Mouse (Mus musculus): ENCODE results near the gene Polr3gl. TPM values are rescaled to one million over a fixed set of nuclear protein-coding genes. Genes with fewer than 3 reads are reported as not detected.

Gene Polr3gl
- polyA plus RNA-seq, 1 experiment = 7.5 TPM

DNA sequence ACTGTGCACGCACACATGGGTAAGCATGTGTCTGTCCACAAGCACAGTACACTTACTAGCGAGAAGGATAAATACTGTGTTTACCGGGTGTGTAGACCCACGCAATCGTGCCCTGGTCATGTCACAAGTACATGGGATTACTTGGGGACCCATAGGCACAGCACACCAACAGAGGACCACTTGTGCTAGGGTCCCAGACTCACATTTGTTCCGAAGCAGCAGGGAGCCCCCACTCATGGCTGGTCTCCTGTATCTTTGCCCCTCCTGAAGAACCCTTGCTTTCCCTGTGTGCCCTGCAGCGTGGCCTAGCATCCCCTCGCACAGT is 5.0 kb upstream of the Polr3gl start:
- DNase-seq (ENCODE audit: low read depth, low spot score) = no peak
- whole genome bisulfite sequencing = 59% methylated on average over 8 of the region's 8 CpGs

DNA sequence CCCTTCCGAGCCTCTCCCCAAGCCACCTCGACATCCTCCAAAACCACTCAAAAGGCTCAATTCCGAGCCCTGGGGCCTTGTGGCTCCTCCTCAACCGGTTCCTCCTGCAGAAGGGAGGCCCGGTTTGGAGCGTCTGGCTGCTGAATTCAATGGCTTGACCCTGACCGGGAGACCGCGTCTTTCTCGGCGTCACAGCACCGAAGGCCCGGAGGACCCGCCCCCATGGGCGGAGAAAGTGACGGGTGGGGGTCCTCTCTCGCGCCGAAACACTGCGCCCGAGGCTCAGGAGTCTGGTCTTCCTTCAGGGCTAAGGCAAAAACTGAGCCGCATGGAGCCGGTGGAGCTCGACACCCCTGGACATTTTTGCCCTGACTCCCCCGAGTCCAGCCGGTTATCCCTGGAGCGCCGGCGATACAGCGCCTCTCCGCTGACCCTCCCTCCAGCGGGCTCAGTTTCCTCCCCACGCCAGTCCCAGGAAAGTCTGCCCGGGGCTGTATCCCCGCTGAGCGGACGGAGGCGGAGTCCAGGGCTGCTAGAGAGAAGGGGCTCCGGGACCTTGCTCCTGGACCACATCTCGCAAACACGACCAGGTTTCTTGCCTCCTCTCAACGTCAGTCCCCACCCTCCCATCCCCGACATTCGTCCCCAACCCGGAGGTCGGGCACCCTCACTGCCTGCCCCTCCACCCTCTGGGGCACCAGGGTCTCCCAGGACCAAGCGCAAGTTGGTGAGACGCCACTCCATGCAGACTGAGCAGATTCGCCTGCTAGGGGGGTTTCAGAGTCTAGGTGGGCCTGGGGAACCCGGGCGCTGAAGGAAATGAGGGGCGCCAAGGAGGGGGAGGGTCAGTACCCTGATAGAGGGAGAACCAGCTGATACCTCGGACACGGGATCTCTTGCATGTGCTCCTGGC is 4.4 kb upstream of the Polr3gl start:
- 6% methylated on average over 54 of the region's 54 CpGs for WGBS
- no peak for DNase-seq (ENCODE audit: low read depth, low spot score)

DNA sequence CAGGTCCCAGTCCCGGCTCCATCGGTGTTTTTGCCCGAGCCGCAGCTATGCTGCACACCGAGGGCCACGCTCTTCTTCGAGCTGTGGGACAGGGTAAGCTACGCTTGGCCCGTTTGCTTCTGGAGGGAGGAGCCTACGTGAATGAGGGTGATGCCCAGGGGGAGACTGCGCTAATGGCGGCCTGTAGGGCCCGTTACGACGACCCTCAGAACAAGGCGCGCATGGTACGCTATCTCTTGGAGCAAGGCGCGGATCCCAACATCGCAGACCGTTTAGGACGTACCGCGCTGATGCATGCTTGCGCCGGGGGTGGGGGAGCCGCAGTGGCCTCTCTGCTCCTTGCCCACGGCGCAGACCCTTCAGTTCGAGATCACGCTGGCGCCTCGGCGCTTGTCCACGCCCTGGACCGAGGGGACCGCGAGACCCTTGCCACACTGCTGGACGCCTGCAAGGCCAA is 3.5 kb upstream of the Polr3gl start:
- no peak for DNase-seq (ENCODE audit: low read depth, low spot score)
- under 1% methylated on average over 40 of the region's 40 CpGs for WGBS

DNA sequence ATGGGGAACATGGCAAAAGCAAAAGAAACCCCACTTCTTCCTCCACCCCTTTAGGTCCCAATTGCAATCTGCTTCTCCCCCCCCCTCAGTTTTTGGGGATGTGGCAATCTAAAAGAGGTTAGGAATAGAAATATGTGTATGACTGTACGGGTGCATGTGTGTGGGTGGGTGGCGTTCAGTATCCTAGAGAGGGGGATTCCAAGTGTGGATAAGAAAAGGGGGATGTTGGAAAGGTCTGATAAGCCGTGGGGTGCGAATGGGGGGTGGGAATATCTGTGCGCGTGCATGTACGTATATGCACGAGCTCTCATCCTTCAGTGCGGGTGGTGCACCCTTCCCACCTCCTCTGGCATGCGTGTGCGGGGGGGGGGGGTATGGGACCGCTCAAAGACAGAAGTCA is 2.9 kb upstream of the Polr3gl start:
- WGBS = 3% methylated on average over 10 of the region's 12 CpGs
- no peak for DNase-seq (ENCODE audit: low read depth, low spot score)

DNA sequence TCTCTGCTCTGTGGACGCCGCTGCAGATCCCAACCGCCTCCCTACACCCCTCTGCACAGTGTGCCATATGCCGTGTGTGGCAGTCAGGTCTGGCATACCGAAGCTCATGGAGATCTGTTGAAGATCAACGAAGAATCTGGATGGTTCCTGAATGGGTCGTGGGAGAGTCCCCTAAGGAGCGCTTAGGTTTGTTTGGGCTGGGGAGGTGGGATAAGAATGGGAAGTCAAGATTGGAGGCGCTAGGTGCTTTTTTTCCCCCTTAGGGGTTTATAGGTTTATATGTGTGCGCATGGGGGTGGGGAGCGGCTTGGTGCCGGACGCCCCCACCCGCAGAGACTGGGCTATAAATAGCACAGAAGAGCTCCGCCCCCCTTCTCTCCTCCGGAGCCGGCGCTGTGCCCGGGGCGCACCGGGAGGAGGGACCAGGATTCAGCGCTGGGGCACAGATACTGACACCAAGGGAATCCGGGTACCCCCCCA is 2.3 kb upstream of the Polr3gl start, which contains the start of gene Ankrd34a:
Gene Ankrd34a (plus strand): TSS at position 409 of the 480 bp plus-strand sequence.
- DNase-seq (ENCODE audit: low read depth, low spot score) = no peak
- WGBS = 3% methylated on average over 23 of the region's 23 CpGs

DNA sequence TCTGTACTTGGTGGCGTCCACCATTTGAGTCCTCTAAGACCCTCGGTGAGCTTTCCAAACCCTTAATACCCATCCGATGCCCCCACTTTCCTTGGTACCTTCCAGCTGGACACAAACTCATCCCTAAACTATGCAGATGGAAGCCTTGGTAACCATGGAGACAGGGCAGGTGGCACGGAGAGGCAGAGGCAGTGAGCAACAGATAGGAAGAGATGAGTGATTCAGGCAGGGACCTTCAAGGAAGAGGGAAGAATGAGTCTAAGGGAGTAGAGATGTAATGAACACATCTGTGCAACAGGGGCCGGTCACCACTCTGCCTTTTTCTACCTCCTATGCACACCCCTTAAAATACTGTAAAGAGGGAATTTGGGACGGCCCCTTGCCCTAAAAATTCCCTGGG is 1.7 kb upstream of the Polr3gl start:
- no peak for DNase-seq (ENCODE audit: low read depth, low spot score)
- 36% methylated on average over 6 of the region's 6 CpGs for WGBS

DNA sequence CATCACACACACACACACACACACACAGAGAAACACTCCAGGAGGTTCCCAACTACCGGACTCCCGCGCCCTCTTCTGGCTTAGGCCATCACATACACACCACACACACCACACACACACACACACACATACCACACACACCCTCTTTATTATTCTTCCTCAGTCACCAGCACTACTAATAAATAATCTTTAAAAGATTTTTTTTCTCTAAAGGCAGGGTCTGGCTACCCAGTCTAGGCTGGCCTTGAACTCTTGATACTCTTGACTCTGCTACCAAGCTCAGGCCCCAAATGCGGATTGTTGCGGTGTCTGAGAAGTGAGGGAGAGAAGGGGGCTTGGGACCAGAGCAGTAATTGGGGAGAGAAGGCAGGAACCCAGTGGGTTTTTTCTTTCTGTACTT is 870 bp upstream of the Polr3gl start:
- WGBS = 80% methylated on average over 5 of the region's 5 CpGs
- DNase-seq (ENCODE audit: low read depth, low spot score) = no peak

DNA sequence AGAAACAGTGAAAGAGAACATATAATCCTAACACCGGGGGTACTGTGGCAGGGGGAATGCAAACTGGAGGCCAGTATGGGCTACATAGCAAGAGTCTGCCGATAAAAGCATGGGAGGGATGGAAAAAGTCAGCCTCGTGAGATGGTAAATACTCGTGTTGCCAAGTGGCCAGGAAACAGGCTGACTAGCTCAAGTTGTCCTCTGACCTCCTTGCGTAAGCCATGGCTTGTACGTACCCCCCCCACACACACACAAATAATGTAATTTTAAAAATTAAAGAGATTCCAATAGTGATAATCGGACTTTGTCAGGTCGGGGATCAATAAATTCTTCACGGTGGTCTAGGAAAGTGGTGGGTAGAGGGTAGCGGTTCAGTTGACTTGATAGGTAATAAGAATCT is 607 bp downstream of the Polr3gl start:
- no peak for DNase-seq (ENCODE audit: low read depth, low spot score)
- under 1% methylated on average over 10 of the region's 10 CpGs for WGBS

DNA sequence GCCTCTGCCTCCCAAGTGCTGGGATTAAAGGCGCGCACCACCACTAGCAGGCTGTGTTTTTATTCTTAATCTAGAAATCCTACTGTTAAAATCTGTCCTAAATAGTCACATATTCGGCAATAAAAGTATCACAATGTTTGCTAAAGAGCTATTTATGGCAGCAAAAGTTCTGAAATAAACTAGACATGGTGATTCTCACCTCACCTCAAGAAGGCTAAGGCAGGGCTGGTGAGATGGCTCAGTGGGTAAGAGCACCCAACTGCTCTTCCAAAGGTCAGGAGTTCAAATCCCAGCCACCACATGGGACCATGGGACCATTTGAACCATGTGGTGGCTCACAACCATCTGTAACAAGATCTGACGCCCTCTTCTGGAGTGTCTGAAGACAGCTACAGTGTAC is 3.3 kb downstream of the Polr3gl start:
- DNase-seq (ENCODE audit: low read depth, low spot score) = no peak
- 76% methylated on average over 4 of the region's 4 CpGs for WGBS

DNA sequence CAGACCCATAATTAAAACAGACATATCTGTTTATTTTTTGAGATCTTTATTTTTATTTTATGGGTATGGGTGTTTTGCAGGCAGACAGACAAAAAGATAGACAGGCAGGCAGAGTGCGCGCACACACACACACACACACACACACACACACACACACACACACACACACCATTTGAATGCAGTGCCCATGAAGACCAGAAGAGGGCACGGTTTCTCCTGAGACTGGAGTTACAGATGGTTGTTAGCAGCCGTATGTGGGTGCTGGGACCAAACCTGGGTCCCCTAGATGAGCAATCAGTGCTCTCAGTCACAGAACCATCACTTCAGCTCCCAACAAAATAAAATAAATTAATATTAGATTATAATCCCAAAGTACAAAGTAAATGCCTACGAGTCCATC is 10.6 kb downstream of the Polr3gl start:
- 95% methylated on average over 5 of the region's 5 CpGs for WGBS
- no peak for DNase-seq (ENCODE audit: low read depth, low spot score)

DNA sequence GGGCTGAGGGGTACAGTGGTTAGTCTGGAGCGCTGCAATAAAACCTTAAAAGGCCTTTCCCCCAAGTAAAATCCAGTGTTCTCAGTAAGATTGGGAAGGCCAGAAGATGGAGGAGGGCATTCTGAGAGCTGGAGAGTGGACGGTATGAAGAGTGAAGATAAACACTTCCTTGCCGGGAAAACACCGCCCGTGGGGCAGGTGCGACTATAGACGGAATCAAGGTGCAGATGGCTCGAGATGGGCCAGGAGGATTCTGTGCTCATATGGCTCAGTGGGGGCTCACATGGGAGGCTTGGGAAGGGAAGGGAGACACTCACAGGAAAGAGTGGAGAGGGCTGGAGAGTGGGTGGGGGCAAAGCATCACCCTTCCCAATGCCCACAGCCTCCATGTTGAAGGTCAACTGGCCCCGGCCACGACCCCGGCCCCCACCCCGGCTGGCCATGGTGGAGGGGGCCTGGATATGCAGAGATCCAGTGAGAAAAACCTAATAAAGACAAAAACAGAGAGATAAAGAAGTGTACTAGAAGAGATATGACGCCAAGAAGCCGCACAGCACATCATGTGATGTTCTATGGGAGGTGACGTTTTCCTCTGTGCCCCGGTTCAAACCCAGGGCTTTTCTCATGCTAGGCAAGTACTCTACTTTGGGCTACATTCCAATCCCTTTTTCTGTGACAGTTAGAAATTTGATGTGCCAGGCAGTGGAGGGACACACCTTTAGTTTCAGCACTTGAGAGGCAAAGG is 12.0 kb downstream of the Polr3gl start:
- no peak for DNase-seq (ENCODE audit: low read depth, low spot score)
- WGBS = 81% methylated on average over 16 of the region's 16 CpGs

DNA sequence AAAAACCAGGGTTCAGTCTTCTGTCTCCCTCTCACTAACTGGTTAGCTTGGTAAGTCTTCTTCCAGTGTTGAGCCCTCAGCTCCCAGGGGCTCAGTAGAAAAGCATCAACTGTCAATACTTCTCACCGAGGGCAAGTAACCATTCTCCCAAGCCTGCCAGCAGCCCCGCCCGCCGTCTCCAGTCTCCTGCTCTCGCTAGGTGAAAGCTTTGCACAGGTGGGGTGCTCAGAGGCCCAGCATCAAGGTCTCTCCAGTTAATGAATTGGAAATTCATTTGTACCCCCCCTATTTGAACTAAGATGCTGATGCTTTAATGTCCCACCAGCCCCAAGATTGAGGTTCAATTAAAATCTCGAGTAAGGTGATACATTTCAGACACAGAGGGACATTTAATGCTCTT is 12.8 kb downstream of the Polr3gl start:
- WGBS = 60% methylated on average over 6 of the region's 6 CpGs
- no peak for DNase-seq (ENCODE audit: low read depth, low spot score)

DNA sequence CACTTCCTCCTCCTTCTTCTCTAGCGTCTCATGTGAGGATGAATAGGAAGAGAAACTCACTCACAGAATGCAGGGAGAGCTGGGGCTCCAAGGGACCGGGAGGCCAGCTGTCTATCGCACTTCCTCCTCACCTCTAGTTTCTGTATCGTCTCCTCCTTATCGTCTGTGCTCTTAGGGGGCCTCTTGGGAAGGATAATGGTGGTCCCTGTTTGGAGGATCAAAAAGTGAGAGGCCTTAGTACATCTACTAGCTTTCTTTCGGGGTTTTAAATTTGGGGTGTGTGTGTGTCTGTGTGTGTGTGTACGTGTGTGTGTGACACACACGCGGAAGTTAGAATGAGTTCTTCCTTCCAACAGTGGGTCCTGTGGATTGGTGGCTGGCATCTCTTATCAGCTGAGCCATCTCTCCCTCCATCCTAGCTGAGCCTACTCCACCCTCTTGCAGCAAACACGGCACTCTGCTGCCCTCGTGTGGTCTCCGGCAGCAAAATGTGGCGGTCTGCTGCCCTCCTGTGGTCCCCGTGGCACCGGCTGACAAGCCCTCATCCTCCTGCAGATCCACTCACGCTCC is 14.0 kb downstream of the Polr3gl start:
- DNase-seq (ENCODE audit: low read depth, low spot score) = no peak

DNA sequence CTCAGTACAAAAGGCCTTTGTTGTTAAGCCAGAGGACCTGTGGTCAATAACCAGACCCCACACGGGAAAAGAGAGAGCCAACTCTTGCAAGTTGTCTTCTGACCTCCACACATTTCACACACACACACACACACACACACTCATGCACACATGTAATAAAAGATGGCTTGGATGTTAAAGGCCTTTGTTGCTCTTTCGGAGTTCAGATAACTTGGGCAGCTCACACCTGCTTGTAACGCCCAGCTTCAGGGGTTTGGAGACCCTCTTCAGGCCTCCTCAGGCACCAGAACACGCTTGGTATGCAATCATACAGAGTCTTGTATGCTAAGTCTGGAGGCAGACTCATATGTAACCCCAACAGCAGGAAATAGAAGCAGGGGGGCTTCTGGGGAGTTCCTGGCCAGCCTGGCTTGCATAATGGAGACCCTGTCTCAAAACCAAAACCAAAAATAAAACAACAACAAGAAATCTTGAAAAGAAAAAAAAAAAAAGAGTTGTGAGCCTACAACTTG is 14.7 kb downstream of the Polr3gl start:
- DNase-seq (ENCODE audit: low read depth, low spot score) = no peak
- WGBS = 69% methylated on average over 4 of the region's 4 CpGs

More for the DNA sequence above, 14.0 kb downstream of the Polr3gl start:
- 6% methylated on average over 16 of the region's 16 CpGs for WGBS

DNA sequence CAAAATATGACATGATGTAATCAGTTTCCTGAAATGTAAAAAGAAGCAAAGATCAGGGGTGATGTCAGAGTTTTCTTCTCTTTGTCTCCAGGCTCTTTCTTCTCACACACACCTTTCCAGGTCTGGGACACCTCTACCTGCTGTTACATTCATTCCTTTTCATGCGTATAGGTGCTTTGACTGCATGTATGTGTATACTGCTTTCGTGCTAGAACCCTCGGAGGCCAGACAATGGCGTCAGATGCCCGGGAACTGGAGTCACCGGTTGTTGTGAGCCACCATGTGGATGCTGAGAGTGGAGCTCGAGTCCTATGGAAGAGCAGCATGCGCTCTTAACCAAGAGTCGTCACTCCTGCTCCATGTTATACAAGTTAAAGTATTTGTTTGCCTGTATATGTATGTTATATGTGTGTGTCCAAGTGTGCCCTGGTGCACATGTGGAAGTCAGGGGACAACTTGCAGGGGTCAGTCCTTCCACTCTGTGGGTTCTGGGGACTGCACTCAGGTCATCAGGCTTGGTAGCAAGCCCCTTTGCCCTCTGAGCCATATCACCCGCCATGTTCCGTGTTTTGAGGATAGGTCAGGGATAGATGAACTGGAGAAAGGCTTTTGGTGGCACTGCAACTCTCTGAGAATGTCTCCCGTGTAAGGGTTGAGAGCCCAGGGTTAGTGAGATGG is 15.3 kb downstream of the Polr3gl start:
- WGBS = 75% methylated on average over 12 of the region's 12 CpGs
- no peak for DNase-seq (ENCODE audit: low read depth, low spot score)

DNA sequence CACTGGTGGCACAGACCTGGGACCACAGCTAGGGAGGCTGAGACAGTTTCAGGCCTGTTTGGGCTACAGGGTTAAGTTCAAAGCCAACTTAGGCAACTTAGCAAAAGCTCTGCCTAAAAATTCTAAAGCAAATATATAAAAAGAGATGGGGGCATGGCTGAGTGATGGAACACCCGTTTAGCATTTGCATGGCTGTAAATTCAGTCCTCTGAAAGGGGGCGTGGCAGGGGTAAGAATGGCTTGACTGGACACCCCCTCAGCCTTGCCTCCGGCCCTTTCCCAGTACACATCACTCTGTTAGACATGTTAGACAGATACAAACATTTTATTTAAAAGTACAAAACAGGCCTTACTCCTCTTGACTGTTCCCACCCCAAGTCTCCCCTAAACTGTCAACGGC is 16.4 kb downstream of the Polr3gl start:
- no peak for DNase-seq (ENCODE audit: low read depth, low spot score)

DNA sequence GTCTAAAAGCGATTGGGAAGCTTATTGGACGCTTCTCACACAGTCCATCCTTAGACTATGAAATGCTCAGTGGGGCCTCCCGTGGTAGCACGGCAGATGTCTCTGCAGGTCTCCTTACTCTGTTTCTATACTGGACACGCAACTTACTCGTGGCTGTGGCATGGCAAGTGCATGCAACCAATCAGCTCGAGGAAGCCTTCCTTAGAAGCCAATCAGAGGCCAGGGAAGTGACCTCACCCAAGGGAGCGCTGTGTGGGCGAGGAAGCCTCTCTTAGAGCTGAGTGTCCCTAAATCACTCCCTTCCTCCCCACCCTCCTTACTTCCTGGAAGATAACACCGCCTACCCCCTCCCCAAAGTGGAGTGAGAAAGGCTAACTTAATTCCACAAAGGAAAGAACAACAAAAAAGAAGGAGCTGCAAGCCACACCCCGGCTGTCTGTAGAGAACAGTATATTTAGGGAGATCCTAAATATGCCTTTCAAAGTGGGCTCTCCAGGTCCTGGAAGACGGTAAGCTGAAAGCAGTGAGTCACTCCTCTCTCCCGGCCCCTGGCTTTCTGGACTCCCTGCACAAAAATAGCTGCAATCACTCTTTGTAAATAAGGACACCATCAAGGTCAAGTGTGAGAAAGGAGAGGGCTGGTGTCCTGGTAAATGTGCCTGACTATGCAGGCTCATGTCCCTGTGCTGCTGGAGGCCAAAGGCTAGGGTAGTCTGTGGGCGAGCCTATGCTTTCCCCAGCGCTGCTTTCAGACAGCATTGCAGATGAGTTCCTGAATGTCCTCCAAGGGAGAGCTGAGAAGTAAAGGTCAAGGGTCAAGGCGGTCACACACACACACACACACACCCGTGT is 17.1 kb downstream of the Polr3gl start, which contains the start of gene Gm16253:
Gene Gm16253 (plus strand): TSS at position 295 of the 852 bp plus-strand sequence.
- WGBS = 3% methylated on average over 17 of the region's 17 CpGs
- peak; percentile 99 for DNase-seq (ENCODE audit: low read depth, low spot score)

More for the DNA sequence above, 16.4 kb downstream of the Polr3gl start:
- 35% methylated on average over 4 of the region's 4 CpGs for WGBS

DNA sequence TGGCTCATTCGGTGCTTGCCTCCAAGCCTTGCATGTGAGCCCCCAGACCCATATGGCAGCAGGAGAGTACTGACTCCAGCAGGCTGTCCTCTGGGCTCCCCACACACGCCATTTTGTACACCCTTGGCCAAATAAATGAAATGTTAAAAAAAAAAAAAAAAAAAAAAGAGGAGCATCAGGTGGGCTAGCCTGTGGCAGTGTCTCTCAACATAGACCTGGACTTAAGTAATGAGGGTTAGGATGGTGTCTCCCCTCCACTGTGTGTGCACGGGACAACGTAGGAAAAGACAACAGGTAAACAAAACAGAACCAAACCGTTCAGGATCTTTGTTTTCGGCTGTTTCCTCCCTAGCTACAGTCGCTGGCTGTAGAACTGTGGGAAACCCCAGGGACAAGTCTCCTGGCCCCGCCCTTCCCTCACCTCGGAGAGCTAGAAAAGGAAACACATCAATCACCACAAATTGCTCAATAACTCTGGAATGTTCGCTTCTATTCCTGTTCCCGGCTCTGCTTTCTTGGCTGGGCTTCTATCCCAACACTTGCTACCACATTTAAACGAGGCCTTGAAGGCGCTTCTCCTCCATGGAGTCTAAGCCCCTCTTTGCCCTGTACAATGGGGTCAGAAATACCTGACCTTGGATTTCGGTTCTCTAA is 17.8 kb downstream of the Polr3gl start:
- no peak for DNase-seq (ENCODE audit: low read depth, low spot score)
- 7% methylated on average over 14 of the region's 14 CpGs for WGBS
